Mouse (Mus musculus): ENCODE measurements around the gene Znhit1. TPM values are rescaled to one million over a fixed set of nuclear protein-coding genes. Genes with fewer than 3 reads are reported as not detected.

The Znhit1 gene
- polyA plus RNA-seq, 1 experiment from 2014 or later: 81.0 TPM

DNA sequence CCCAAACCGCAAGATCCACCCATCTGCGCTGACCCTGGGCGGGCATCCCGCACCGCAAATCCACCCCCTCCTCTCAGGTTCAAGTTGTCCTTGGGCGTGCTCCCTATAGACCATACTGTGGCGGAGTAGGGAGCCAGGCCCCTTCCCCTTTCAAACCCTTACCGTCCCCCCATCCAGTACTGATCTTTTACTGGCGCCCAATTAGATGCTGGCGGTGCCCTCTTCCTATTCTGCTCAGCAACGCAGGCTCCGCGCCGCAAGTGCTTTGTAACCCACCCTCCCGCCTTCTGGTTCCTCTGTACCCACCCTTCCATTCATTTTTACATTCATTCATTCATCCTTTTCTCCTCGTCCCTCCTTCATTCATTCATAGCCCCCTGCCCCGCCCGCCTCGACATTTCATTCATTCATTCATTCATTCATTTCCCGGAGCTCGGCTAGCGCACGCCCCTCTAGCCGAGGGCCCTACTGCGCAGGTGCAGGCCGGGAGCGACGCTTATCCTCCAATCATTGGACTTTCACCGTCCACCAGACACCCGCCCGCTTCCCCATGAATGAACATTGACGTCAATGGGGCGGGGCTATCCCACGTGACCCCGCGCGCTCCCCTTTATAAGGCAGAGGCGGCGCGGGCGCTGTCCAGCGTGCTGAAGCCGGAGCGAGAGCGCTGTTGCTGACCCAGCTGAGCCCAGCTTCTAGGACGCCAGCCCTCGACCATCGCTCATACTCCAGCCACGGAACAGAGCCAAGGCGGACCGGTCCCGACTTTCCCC lies 42.0 kb upstream of the Znhit1 start:
- Histone ChIP-seq H3K4me2 (replicated peaks; ENCODE audit: low read depth) (peak overlapping the region; percentile 46), H3K27ac (replicated peaks) (no peak overlapping the region), H3K4me1 (replicated peaks; ENCODE audit: control insufficient read depth, insufficient read depth) (peaks cover 11% of the 10 kb centered on the region), H3K9me3 (ENCODE audit: control insufficient read depth, low read length) (no peaks in the 10 kb centered on the region), H3K4me3 (ENCODE audit: low read depth, low read length) (peak overlapping the region; percentile 20), H3K9ac (ENCODE audit: low read length) (no peak overlapping the region), H3K27me3 (ENCODE audit: control insufficient read depth, insufficient read depth, low read length) (peaks cover 29% of the 10 kb centered on the region), H3K36me3 (ENCODE audit: control insufficient read depth, insufficient read depth, low read length) (no peaks in the 10 kb centered on the region)
- DNase-seq (ENCODE audit: low spot score): peak; percentile 98
- WGBS: under 1% methylated on average over 52 of the region's 52 CpGs
- no peak for TF ChIP-seq EP300 (optimal IDR thresholded peaks at IDR 0.05)
- peak; percentile 5; the same call in 1 of the 2 replicates for TF ChIP-seq CTCF (IDR thresholded peaks at IDR 0.05; ENCODE audit: low read depth)
- ATAC-seq (ENCODE audit: low FRiP score, low TSS enrichment): peak; percentile 78

DNA sequence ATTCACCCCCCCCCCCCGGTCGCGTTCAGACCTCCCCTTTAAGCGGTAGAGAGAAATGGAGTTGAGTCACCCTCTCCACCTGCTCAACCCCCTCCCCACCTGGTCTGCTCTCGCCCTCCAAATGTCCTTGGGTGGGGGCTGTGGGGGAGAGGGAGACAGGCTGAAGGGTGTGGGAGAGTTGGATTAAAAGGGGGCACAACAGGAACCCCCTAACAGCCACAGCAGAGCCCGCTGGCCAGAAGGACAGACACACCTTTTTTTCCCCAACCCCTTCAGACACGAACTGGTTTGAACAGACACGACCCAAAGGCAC lies 41.4 kb upstream of the Znhit1 start:
- Histone ChIP-seq H3K4me2 (replicated peaks; ENCODE audit: low read depth) (no peak overlapping the region), H3K4me1 (replicated peaks; ENCODE audit: control insufficient read depth, insufficient read depth) (peaks cover 11% of the 10 kb centered on the region), H3K4me3 (ENCODE audit: low read depth, low read length) (no peak overlapping the region), H3K9me3 (ENCODE audit: control insufficient read depth, low read length) (no peaks in the 10 kb centered on the region), H3K36me3 (ENCODE audit: control insufficient read depth, insufficient read depth, low read length) (no peaks in the 10 kb centered on the region), H3K9ac (ENCODE audit: low read length) (no peak overlapping the region), H3K27ac (replicated peaks) (no peak overlapping the region), H3K27me3 (ENCODE audit: control insufficient read depth, insufficient read depth, low read length) (peaks cover 29% of the 10 kb centered on the region)
- 2% methylated on average over 7 of the region's 8 CpGs for WGBS
- ATAC-seq (ENCODE audit: low FRiP score, low TSS enrichment) (no peak), DNase-seq (ENCODE audit: low spot score) (no peak)
- TF ChIP-seq CTCF (IDR thresholded peaks at IDR 0.05; ENCODE audit: low read depth) (no peak), EP300 (optimal IDR thresholded peaks at IDR 0.05) (no peak)

DNA sequence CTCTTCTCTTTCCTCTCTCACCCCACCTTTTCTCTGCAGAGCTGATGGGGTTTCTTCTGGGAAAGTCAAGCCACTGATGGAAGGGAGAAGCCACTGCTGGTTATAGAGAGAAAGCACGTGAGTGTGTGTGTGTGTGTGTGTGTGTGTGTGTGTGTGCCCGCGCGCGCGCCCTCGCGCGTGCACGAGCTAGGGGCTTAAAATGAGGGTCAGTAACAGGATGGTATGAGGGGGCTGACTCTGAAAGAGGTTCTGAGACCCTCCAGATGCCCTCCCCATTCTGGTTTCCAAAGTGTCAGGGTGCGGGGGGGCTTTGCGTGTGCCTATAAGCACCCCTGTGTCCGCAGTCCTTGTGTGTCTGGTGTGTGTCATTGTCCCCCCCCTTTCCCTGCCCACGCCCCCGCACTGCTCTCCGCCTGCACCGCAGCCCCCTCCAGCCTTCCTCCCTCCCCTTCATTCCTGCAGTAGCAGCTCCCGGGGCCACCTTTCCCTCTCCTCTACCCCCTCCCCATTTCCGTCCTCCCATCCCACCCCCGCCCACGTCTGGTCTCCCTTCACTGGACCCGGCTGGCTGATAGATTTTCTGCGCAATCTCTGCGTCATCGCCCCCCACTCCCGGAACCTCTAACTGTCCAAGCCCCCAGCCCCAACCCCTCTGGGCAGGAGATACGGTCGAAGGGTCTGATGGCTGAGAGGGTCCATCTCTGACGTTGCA lies 40.9 kb upstream of the Znhit1 start:
- Histone ChIP-seq H3K4me3 (ENCODE audit: low read depth, low read length) (no peak overlapping the region), H3K9ac (ENCODE audit: low read length) (no peak overlapping the region), H3K9me3 (ENCODE audit: control insufficient read depth, low read length) (no peaks in the 10 kb centered on the region), H3K36me3 (ENCODE audit: control insufficient read depth, insufficient read depth, low read length) (no peaks in the 10 kb centered on the region), H3K4me2 (replicated peaks; ENCODE audit: low read depth) (no peak overlapping the region), H3K27me3 (ENCODE audit: control insufficient read depth, insufficient read depth, low read length) (peaks cover 29% of the 10 kb centered on the region), H3K27ac (replicated peaks) (no peak overlapping the region), H3K4me1 (replicated peaks; ENCODE audit: control insufficient read depth, insufficient read depth) (peaks cover 11% of the 10 kb centered on the region)
- ATAC-seq (ENCODE audit: low FRiP score, low TSS enrichment) (no peak), DNase-seq (ENCODE audit: low spot score) (no peak)
- WGBS: 4% methylated on average over 24 of the region's 29 CpGs
- TF ChIP-seq EP300 (optimal IDR thresholded peaks at IDR 0.05) (no peak), CTCF (IDR thresholded peaks at IDR 0.05; ENCODE audit: low read depth) (no peak)

DNA sequence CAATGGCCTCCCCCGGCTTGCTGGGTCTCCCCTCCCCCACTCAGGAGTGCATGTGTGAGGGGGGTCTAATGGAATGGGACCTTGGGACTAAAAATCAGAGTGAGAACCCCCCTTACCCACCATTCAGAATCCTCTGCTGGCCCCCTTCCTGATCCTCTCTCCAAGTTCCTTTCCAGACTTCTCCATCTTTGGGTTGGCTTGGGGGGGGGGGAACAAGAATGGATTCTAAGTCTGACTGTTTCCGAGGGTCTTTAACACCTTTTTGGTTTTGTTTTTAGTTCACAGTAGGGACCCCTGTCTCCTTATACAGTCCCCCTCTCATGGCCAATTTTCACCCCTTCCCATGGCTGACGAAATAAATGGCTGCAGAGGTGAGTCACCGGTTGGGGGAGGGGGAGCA lies 38.3 kb upstream of the Znhit1 start, which contains the start of gene Vgf:
Vgf (plus strand) TSS at position 301 of the 400 bp plus-strand sequence.
- peaks cover 21% of the 10 kb centered on the region for H3K27me3 ChIP-seq (ENCODE audit: control insufficient read depth, insufficient read depth, low read length)
- no peaks in the 10 kb centered on the region for H3K9me3 ChIP-seq (ENCODE audit: control insufficient read depth, low read length)
- no peak within 1 kb of the TSS for H3K9ac ChIP-seq (ENCODE audit: low read length)
- ATAC-seq (ENCODE audit: low FRiP score, low TSS enrichment) (no peak), DNase-seq (ENCODE audit: low spot score) (no peak)
- H3K36me3 ChIP-seq (ENCODE audit: control insufficient read depth, insufficient read depth, low read length): no peaks in the 10 kb centered on the region
- H3K4me2 ChIP-seq (replicated peaks; ENCODE audit: low read depth): no peak within 1 kb of the TSS
- TF ChIP-seq CTCF (IDR thresholded peaks at IDR 0.05; ENCODE audit: low read depth) (no peak), EP300 (optimal IDR thresholded peaks at IDR 0.05) (no peak)
- H3K4me3 ChIP-seq (ENCODE audit: low read depth, low read length): no peak within 1 kb of the TSS
- H3K4me1 ChIP-seq (replicated peaks; ENCODE audit: control insufficient read depth, insufficient read depth): peaks cover 4% of the 10 kb centered on the region; the same call in 1 of the 2 replicates
- 10% methylated on average over 4 of the region's 4 CpGs for WGBS
- no peak within 1 kb of the TSS for H3K27ac ChIP-seq (replicated peaks)

DNA sequence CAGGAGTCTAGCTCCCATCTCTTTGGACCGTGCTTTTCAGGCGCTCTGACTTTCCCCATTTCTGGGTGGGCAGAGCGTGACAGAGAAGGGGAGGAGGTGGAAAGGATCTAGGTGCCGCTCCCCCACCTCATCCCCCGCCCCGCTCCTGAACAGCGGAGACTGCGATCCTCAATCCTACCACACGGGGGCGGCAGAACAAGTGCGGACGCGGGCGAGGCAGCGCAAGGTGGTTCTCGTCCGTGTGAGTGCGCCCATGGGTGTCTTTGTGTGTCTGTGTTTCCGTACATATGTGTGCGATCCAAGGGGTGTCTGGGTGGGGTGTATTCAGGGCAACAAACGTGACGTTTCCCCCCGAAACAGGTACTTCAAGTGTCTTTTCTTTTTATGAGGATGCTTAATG lies 37.3 kb upstream of the Znhit1 start:
- no peak overlapping the region for H3K4me3 ChIP-seq (ENCODE audit: low read depth, low read length)
- H3K36me3 ChIP-seq (ENCODE audit: control insufficient read depth, insufficient read depth, low read length): no peaks in the 10 kb centered on the region
- H3K27ac ChIP-seq (replicated peaks): no peak overlapping the region
- H3K9me3 ChIP-seq (ENCODE audit: control insufficient read depth, low read length): no peaks in the 10 kb centered on the region
- 0 out of 2 replicates have a peak, but pooled peaks cover 2% of the 10 kb centered on the region for H3K4me1 ChIP-seq (replicated peaks; ENCODE audit: control insufficient read depth, insufficient read depth)
- WGBS: 0% methylated on average over 23 of the region's 23 CpGs
- peaks cover 12% of the 10 kb centered on the region; the same call in 1 of the 2 replicates for H3K27me3 ChIP-seq (ENCODE audit: control insufficient read depth, insufficient read depth, low read length)
- DNase-seq (ENCODE audit: low spot score) (peak; percentile 82), ATAC-seq (ENCODE audit: low FRiP score, low TSS enrichment) (0 out of 2 replicates have a peak, but pooled peaks have one; percentile 3)
- H3K9ac ChIP-seq (ENCODE audit: low read length): no peak overlapping the region
- TF ChIP-seq EP300 (optimal IDR thresholded peaks at IDR 0.05) (no peak), CTCF (IDR thresholded peaks at IDR 0.05; ENCODE audit: low read depth) (peak; percentile 99)
- no peak overlapping the region for H3K4me2 ChIP-seq (replicated peaks; ENCODE audit: low read depth)

DNA sequence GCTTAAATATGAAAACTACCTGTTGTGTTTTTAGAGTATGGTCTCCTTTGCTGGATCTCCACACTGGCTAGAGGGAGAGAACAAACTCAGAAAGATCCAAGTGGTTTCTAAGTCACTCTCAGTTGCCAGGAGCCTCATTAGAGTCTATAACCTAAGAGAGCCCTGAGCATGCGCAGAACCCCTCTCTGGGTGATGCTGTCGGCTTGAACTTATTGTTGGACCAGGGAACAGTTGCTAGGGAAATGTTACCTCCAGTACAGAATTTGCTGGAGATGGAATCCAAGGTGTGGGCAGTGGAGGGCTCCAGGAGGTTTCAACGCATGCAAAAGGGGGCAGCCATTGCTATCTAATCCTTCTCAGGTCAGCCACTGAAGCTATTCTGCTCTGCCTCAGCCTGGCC lies 36.5 kb upstream of the Znhit1 start:
- no peaks in the 10 kb centered on the region for H3K4me1 ChIP-seq (replicated peaks; ENCODE audit: control insufficient read depth, insufficient read depth)
- H3K27ac ChIP-seq (replicated peaks): no peak overlapping the region
- no peaks in the 10 kb centered on the region for H3K9me3 ChIP-seq (ENCODE audit: control insufficient read depth, low read length)
- no peak overlapping the region for H3K4me3 ChIP-seq (ENCODE audit: low read depth, low read length)
- ATAC-seq (ENCODE audit: low FRiP score, low TSS enrichment) (no peak), DNase-seq (ENCODE audit: low spot score) (no peak)
- WGBS: 50% methylated on average over 3 of the region's 3 CpGs
- TF ChIP-seq EP300 (optimal IDR thresholded peaks at IDR 0.05): no peak
- no peak for TF ChIP-seq CTCF (IDR thresholded peaks at IDR 0.05; ENCODE audit: low read depth)
- H3K27me3 ChIP-seq (ENCODE audit: control insufficient read depth, insufficient read depth, low read length): peaks cover 10% of the 10 kb centered on the region; the same call in 1 of the 2 replicates
- no peak overlapping the region for H3K4me2 ChIP-seq (replicated peaks; ENCODE audit: low read depth)
- H3K36me3 ChIP-seq (ENCODE audit: control insufficient read depth, insufficient read depth, low read length): no peaks in the 10 kb centered on the region
- H3K9ac ChIP-seq (ENCODE audit: low read length): no peak overlapping the region
